Mouse (Mus musculus): ENCODE measurements around the gene Dpyd. TPM values are rescaled to one million over a fixed set of nuclear protein-coding genes. Genes with fewer than 3 reads are reported as not detected.
A peak's percentile ranks its signal among the peaks of the same experiment; 100 is the strongest.

Dpyd gene
- total RNA-seq (2014; rRNA removed) (5.1 and 7.5 TPM in 2 replicates), polyA plus RNA-seq (2015; fragmentation: Nextera tagmentation; extraction: Ambion mirVana) (3.1 and 5.8 TPM in 2 replicates)

GRCm38 (mm10) chr3:118561554-118562310 is at the start of gene Dpyd:
Gene Dpyd (plus strand): TSS chr3:118562129.
- peak; percentile 98 for ATAC-seq

GRCm38 (mm10) chr3:118537676-118538075 is 24.3 kb upstream of the Dpyd start:
- 5% methylated on average over 2 of the region's 2 CpGs for WGBS
- Histone ChIP-seq H3K9me3 (ENCODE audit: low read length) (no peaks in the 10 kb centered on the region), H3K9ac (no peak overlapping the region), H3K4me2 (ENCODE audit: low read depth) (no peak overlapping the region), H3K27ac (ENCODE audit: low read depth, low read length) (no peak overlapping the region), H3K4me3 (ENCODE audit: low read depth, low read length) (no peak overlapping the region), H3K36me3 (ENCODE audit: insufficient read depth) (peaks cover 1% of the 10 kb centered on the region; the same call in 1 of the 2 replicates), H3K4me1 (ENCODE audit: insufficient read depth) (no peaks in the 10 kb centered on the region; the same call in 1 of the 2 replicates), H3K27me3 (ENCODE audit: insufficient read depth, low read length) (no peaks in the 10 kb centered on the region)
- ATAC-seq (peak; percentile 28; the same call in 1 of the 2 replicates), DNase-seq (no peak)
- TF ChIP-seq CTCF (IDR thresholded peaks at IDR 0.05; ENCODE audit: low read depth), result no peak

More at GRCm38 (mm10) chr3:118561554-118562310, at the start of gene Dpyd:
- Histone ChIP-seq H3K27me3 (ENCODE audit: insufficient read depth, low read length) (no peaks in the 10 kb centered on the region), H3K4me3 (ENCODE audit: low read depth, low read length) (peak within 1 kb of the TSS; percentile 60), H3K9me3 (ENCODE audit: low read length) (no peaks in the 10 kb centered on the region), H3K36me3 (ENCODE audit: insufficient read depth) (no peaks in the 10 kb centered on the region), H3K9ac (peak within 1 kb of the TSS; percentile 64), H3K27ac (ENCODE audit: low read depth, low read length) (0 out of 2 replicates have a peak within 1 kb of the TSS, but pooled peaks have one; percentile 21), H3K4me2 (ENCODE audit: low read depth) (peak within 1 kb of the TSS; percentile 92), H3K4me1 (ENCODE audit: insufficient read depth) (no peaks in the 10 kb centered on the region)
- peak; percentile 79 for DNase-seq
- WGBS, result 7% methylated on average over 19 of the region's 19 CpGs
- TF ChIP-seq CTCF (IDR thresholded peaks at IDR 0.05; ENCODE audit: low read depth), result no peak

GRCm38 (mm10) chr3:118541766-118542165 is 20.2 kb upstream of the Dpyd start:
- Histone ChIP-seq H3K9ac (no peak overlapping the region), H3K36me3 (ENCODE audit: insufficient read depth) (no peaks in the 10 kb centered on the region), H3K4me3 (ENCODE audit: low read depth, low read length) (no peak overlapping the region), H3K4me1 (ENCODE audit: insufficient read depth) (no peaks in the 10 kb centered on the region), H3K9me3 (ENCODE audit: low read length) (no peaks in the 10 kb centered on the region), H3K27me3 (ENCODE audit: insufficient read depth, low read length) (no peaks in the 10 kb centered on the region), H3K4me2 (ENCODE audit: low read depth) (no peak overlapping the region), H3K27ac (ENCODE audit: low read depth, low read length) (no peak overlapping the region)
- DNase-seq (peak; percentile 33), ATAC-seq (no peak)
- no peak for TF ChIP-seq CTCF (IDR thresholded peaks at IDR 0.05; ENCODE audit: low read depth)
- WGBS, result 49% methylated on average over 6 of the region's 6 CpGs

- H3K27ac ChIP-seq (ENCODE audit: low read depth, low read length), result no peak overlapping the region
- H3K4me3 ChIP-seq (ENCODE audit: low read depth, low read length), result no peak overlapping the region
- no peak for TF ChIP-seq CTCF (IDR thresholded peaks at IDR 0.05; ENCODE audit: low read depth)
- no peak for ATAC-seq
- H3K9me3 ChIP-seq (ENCODE audit: low read length), result no peaks in the 10 kb centered on the region
- H3K4me1 ChIP-seq (ENCODE audit: insufficient read depth), result 0 out of 2 replicates have a peak, but pooled peaks cover 2% of the 10 kb centered on the region
- H3K27me3 ChIP-seq (ENCODE audit: insufficient read depth, low read length), result no peaks in the 10 kb centered on the region
- H3K4me2 ChIP-seq (ENCODE audit: low read depth), result no peak overlapping the region
- no peak for DNase-seq
- 46% methylated on average over 4 of the region's 4 CpGs for WGBS
- H3K9ac ChIP-seq, result no peak overlapping the region
- H3K36me3 ChIP-seq (ENCODE audit: insufficient read depth), result no peaks in the 10 kb centered on the region
Measured at GRCm38 (mm10) chr3:118547551-118548210, 14.2 kb upstream of the Dpyd start.

- DNase-seq (no peak), ATAC-seq (no peak)
- H3K4me1 ChIP-seq (ENCODE audit: insufficient read depth), result 0 out of 2 replicates have a peak, but pooled peaks cover 2% of the 10 kb centered on the region
- no peaks in the 10 kb centered on the region for H3K27me3 ChIP-seq (ENCODE audit: insufficient read depth, low read length)
- no peak for TF ChIP-seq CTCF (IDR thresholded peaks at IDR 0.05; ENCODE audit: low read depth)
- no peaks in the 10 kb centered on the region for H3K36me3 ChIP-seq (ENCODE audit: insufficient read depth)
- H3K27ac ChIP-seq (ENCODE audit: low read depth, low read length), result no peak overlapping the region
- no peak overlapping the region for H3K4me2 ChIP-seq (ENCODE audit: low read depth)
- no peak overlapping the region for H3K4me3 ChIP-seq (ENCODE audit: low read depth, low read length)
- no peak overlapping the region for H3K9ac ChIP-seq
- no peaks in the 10 kb centered on the region for H3K9me3 ChIP-seq (ENCODE audit: low read length)
- WGBS, result 70% methylated on average over 1 of the region's 1 CpGs
Measured at GRCm38 (mm10) chr3:118557605-118558004, 4.3 kb upstream of the Dpyd start.

- Histone ChIP-seq H3K4me1 (ENCODE audit: insufficient read depth) (no peaks in the 10 kb centered on the region), H3K9me3 (ENCODE audit: low read length) (no peaks in the 10 kb centered on the region), H3K36me3 (ENCODE audit: insufficient read depth) (no peaks in the 10 kb centered on the region), H3K27me3 (ENCODE audit: insufficient read depth, low read length) (no peaks in the 10 kb centered on the region), H3K4me2 (ENCODE audit: low read depth) (no peak overlapping the region), H3K9ac (no peak overlapping the region), H3K27ac (ENCODE audit: low read depth, low read length) (no peak overlapping the region), H3K4me3 (ENCODE audit: low read depth, low read length) (no peak overlapping the region)
- ATAC-seq (no peak), DNase-seq (no peak)
- TF ChIP-seq CTCF (IDR thresholded peaks at IDR 0.05; ENCODE audit: low read depth), result no peak
- WGBS, result 91% methylated on average over 2 of the region's 2 CpGs
Measured at GRCm38 (mm10) chr3:118559936-118560335, 2.0 kb upstream of the Dpyd start.

GRCm38 (mm10) chr3:118562311-118562671 is 362 bp downstream of the Dpyd start:
- Histone ChIP-seq H3K27me3 (ENCODE audit: insufficient read depth, low read length) (no peaks in the 10 kb centered on the region), H3K27ac (ENCODE audit: low read depth, low read length) (0 out of 2 replicates have a peak overlapping the region, but pooled peaks have one; percentile 21), H3K4me1 (ENCODE audit: insufficient read depth) (no peaks in the 10 kb centered on the region), H3K36me3 (ENCODE audit: insufficient read depth) (no peaks in the 10 kb centered on the region), H3K4me2 (ENCODE audit: low read depth) (peak overlapping the region; percentile 92), H3K4me3 (ENCODE audit: low read depth, low read length) (peak overlapping the region; percentile 60), H3K9ac (peak overlapping the region; percentile 64), H3K9me3 (ENCODE audit: low read length) (no peaks in the 10 kb centered on the region)
- DNase-seq, result peak; percentile 35
- no peak; the same call in 1 of the 2 replicates for ATAC-seq
- no peak for TF ChIP-seq CTCF (IDR thresholded peaks at IDR 0.05; ENCODE audit: low read depth)
- 3% methylated on average over 18 of the region's 18 CpGs for WGBS

Data from forebrain, postnatal 0 days (tissue).